Mouse (Mus musculus) ES-E14 (cell line): ENCODE measurements around the gene Dnajb13. TPM values are rescaled to one million over a fixed set of nuclear protein-coding genes. Genes with fewer than 3 reads are reported as not detected.

Experiments used
- DNase-seq: peaks from one replicate; pipeline ENCODE4 v3.0.0-alpha.2; 2013; ENCODE audit warnings: low read depth, low spot score
- H3K27ac ChIP-seq: 2 replicates; pipeline ENCODE4 v1.5.1; 2012; ENCODE audit warnings: low read depth, mild to moderate bottlenecking, low read length, moderate library complexity, mixed read lengths; ENCODE audit not compliant: poor library complexity, insufficient read depth, severe bottlenecking
- H3K36me3 ChIP-seq: 2 replicates; pipeline ENCODE4 v1.6.1; 2012; ENCODE audit warnings: mild to moderate bottlenecking, low read length, moderate library complexity, mixed read lengths; ENCODE audit not compliant: control insufficient read depth, poor library complexity, insufficient read depth, severe bottlenecking
- H3K4me1 ChIP-seq, 2 experiments: fragments of 150-350 bp in 1 of 2; sonication (generic) in 1 of 2; 2 replicates each; pipeline ENCODE4 v1.6.1; 2012; ENCODE audit warnings: low read length in 2 of 2, mild to moderate bottlenecking in 1 of 2, mixed read lengths in 1 of 2; ENCODE audit not compliant: control insufficient read depth in 2 of 2, insufficient read depth in 2 of 2, poor library complexity in 1 of 2
- H3K4me3 ChIP-seq, 2 experiments: fragments of 150-350 bp in 1 of 2; sonication (generic) in 1 of 2; 2 replicates each; pipeline ENCODE4 v1.5.1; 2012; ENCODE audit warnings: low read length in 2 of 2, low read depth in 1 of 2, mild to moderate bottlenecking in 1 of 2, mixed read lengths in 1 of 2; ENCODE audit not compliant: insufficient read depth in 1 of 2, poor library complexity in 1 of 2, severe bottlenecking in 1 of 2
- H3K9ac ChIP-seq: 2 replicates; pipeline ENCODE4 v1.6.1; 2012; ENCODE audit warnings: low read depth, mild to moderate bottlenecking, low read length, mixed read lengths; ENCODE audit not compliant: poor library complexity, insufficient read depth, severe bottlenecking
- H3K9me3 ChIP-seq: fragments of 150-350 bp; sonication (generic); 2 replicates; pipeline ENCODE4 v1.6.1; 2012; ENCODE audit warnings: low read depth, mild to moderate bottlenecking, low read length; ENCODE audit not compliant: control insufficient read depth, insufficient read depth
- CHD2 ChIP-seq: IDR thresholded peaks from 2 replicates; pipeline ENCODE4 v1.6.1; 2014; ENCODE audit warnings: mild to moderate bottlenecking, low read depth, low read length, inconsistent platforms
- HCFC1 ChIP-seq: IDR thresholded peaks from 2 replicates; pipeline ENCODE4 v1.6.1; 2012; ENCODE audit warnings: low read length, inconsistent platforms, borderline replicate concordance; ENCODE audit not compliant: insufficient read depth
- MAFK ChIP-seq: IDR thresholded peaks from 2 replicates; pipeline ENCODE4 v1.6.1; 2014; ENCODE audit warnings: mild to moderate bottlenecking, low read depth, low read length, inconsistent platforms; ENCODE audit not compliant: insufficient read depth
- ZC3H11A ChIP-seq: IDR thresholded peaks from 2 replicates; pipeline ENCODE4 v1.6.1; 2012; ENCODE audit warnings: low read depth, mild to moderate bottlenecking, inconsistent platforms, low read length, borderline replicate concordance
- ZNF384 ChIP-seq: IDR thresholded peaks from 2 replicates; pipeline ENCODE4 v1.6.1; 2012; ENCODE audit warnings: low read depth, low read length, inconsistent platforms
- in situ Hi-C, 2 experiments: fragments of 600-800 bp; cut with MboI; formaldehyde crosslinking; loops; one replicate each; pipeline ENCODE4 v1.15.1; 2025; ENCODE audit warnings: low sequenced_read_pairs in 2 of 2, inconsistent platforms in 1 of 2; ENCODE audit not compliant: unreplicated experiment in 2 of 2
- total RNA-seq: library from RNA; depleted of rRNA; stranded (reverse); fragments of 300-350 nt; gene quantifications from 2 replicates; pipeline ENCODE4 v1.2.3, GENCODE M21; 2012

The Dnajb13 gene
- total RNA-seq, 1 experiment: 2.8 TPM

GRCm38 (mm10) chr7:100544437-100544836 is 29.7 kb upstream of the Dnajb13 start:
- in situ Hi-C loops: no loop called here

GRCm38 (mm10) chr7:100539516-100539915 is 24.8 kb upstream of the Dnajb13 start:
- no peak overlapping the region for H3K4me3 ChIP-seq
- peaks cover 0 to 2% of the 10 kb centered on the region in 2 experiments; a peak in 1 of 4 replicates for H3K4me1 ChIP-seq
- H3K9ac ChIP-seq: no peak overlapping the region
- no peak for TF ChIP-seq CHD2
- no peak for DNase-seq
- no peak overlapping the region for H3K27ac ChIP-seq
- peaks cover 6% of the 10 kb centered on the region; the same call in 1 of the 2 replicates for H3K36me3 ChIP-seq
- H3K9me3 ChIP-seq: no peaks in the 10 kb centered on the region
- in situ Hi-C loops: no loop called here

More at GRCm38 (mm10) chr7:100544437-100544836, 29.7 kb upstream of the Dnajb13 start:
- H3K4me3 ChIP-seq: no peak overlapping the region
- no peaks in the 10 kb centered on the region for H3K9me3 ChIP-seq
- DNase-seq: no peak
- H3K36me3 ChIP-seq: peaks cover 2% of the 10 kb centered on the region; the same call in 1 of the 2 replicates
- no peak overlapping the region for H3K27ac ChIP-seq
- H3K9ac ChIP-seq: no peak overlapping the region
- no peak for TF ChIP-seq CHD2
- TF ChIP-seq ZC3H11A: no peak
- no peak for TF ChIP-seq HCFC1
- no peak for TF ChIP-seq MAFK
- TF ChIP-seq ZNF384: no peak
- H3K4me1 ChIP-seq: no peaks in the 10 kb centered on the region

GRCm38 (mm10) chr7:100537519-100537902 is 22.8 kb upstream of the Dnajb13 start:
- Histone ChIP-seq H3K4me3 (peak overlapping the region; percentile 58 to 95), H3K36me3 (peaks cover 6% of the 10 kb centered on the region; the same call in 1 of the 2 replicates), H3K9me3 (no peaks in the 10 kb centered on the region), H3K9ac (peak overlapping the region; percentile 44; the same call in 1 of the 2 replicates), H3K27ac (no peak overlapping the region), H3K4me1 (peaks cover 0 to 2% of the 10 kb centered on the region in 2 experiments; a peak in 1 of 4 replicates)
- TF ChIP-seq ZC3H11A: no peak
- TF ChIP-seq MAFK: no peak
- no peak for TF ChIP-seq ZNF384
- no peak for TF ChIP-seq CHD2
- no peak for DNase-seq
- in situ Hi-C loops: no loop called here

GRCm38 (mm10) chr7:100536804-100537518 is 22.2 kb upstream of the Dnajb13 start, which contains the start of gene Coa4:
Gene Coa4 (plus strand): TSS chr7:100537071.
- peak; percentile 92 for DNase-seq
- H3K27ac ChIP-seq: peak within 1 kb of the TSS; percentile 6; the same call in 1 of the 2 replicates
- peaks cover 0 to 2% of the 10 kb centered on the region in 2 experiments; a peak in 1 of 4 replicates for H3K4me1 ChIP-seq
- H3K4me3 ChIP-seq: peak within 1 kb of the TSS; percentile 58 to 95
- TF ChIP-seq MAFK: no peak
- TF ChIP-seq ZNF384: no peak
- no peak; the same call in 1 of the 2 replicates for TF ChIP-seq HCFC1
- in situ Hi-C loops: no loop called here
- H3K36me3 ChIP-seq: peaks cover 6% of the 10 kb centered on the region; the same call in 1 of the 2 replicates
- peak within 1 kb of the TSS; percentile 44 for H3K9ac ChIP-seq
- H3K9me3 ChIP-seq: no peaks in the 10 kb centered on the region

- no peak for DNase-seq
- Histone ChIP-seq H3K4me1 (peaks cover 2% of the 10 kb centered on the region in 2 experiments; a peak in 2 of 4 replicates), H3K9ac (no peak overlapping the region), H3K36me3 (peaks cover 6% of the 10 kb centered on the region; the same call in 1 of the 2 replicates), H3K9me3 (no peaks in the 10 kb centered on the region), H3K27ac (no peak overlapping the region), H3K4me3 (peak overlapping the region in 1 of 2 experiments; percentile 91; a peak in 1 of 4 replicates)
- in situ Hi-C loops: no loop called here
- no peak for TF ChIP-seq CHD2
These were observed 21.1 kb upstream of the Dnajb13 start for GRCm38 (mm10) chr7:100535831-100536230.
